Mouse (Mus musculus) heart, postnatal 0 days (tissue): Measurements from ENCODE around the gene Mgat4e. TPM values are rescaled to one million over a fixed set of nuclear protein-coding genes. Genes with fewer than 3 reads are reported as not detected.
"Not testable (repeated sequence)": the region's sequence is repeated elsewhere in the genome, so short reads cannot be mapped to it uniquely, and the experiment has no call there.

Experiments
- ATAC-seq: fragments of 200-750 bp; cut with Nextera tagmentation; 2 replicates; pipeline ENCODE4 v1.8.0; 2017; ENCODE audit warnings: low read depth, moderate number of reproducible peaks, moderate library complexity; ENCODE audit not compliant: insufficient read depth
- DNase-seq: peaks from one replicate; pipeline ENCODE4 v3.0.0-alpha.2; 2016; ENCODE audit warnings: low spot score
- H3K27ac ChIP-seq: fragments of 300-500 bp; sonication (generic); 2 replicates; pipeline ENCODE4 v1.5.1; 2014; ENCODE audit warnings: low read depth, mild to moderate bottlenecking
- H3K27me3 ChIP-seq: fragments of 300-500 bp; sonication (generic); 2 replicates; pipeline ENCODE4 v1.6.1; 2014; ENCODE audit warnings: low read length, mixed read lengths; ENCODE audit not compliant: control insufficient read depth, insufficient read depth
- H3K36me3 ChIP-seq: fragments of 300-500 bp; sonication (generic); replicated peaks from 2 replicates; pipeline ENCODE4 v1.6.1; 2014; ENCODE audit warnings: low read length, mixed read lengths; ENCODE audit not compliant: control insufficient read depth, insufficient read depth
- H3K4me1 ChIP-seq: fragments of 300-500 bp; sonication (generic); 2 replicates; pipeline ENCODE4 v1.6.1; 2014; ENCODE audit warnings: antibody characterized with exemption; ENCODE audit not compliant: control insufficient read depth, insufficient read depth
- H3K4me2 ChIP-seq: fragments of 300-500 bp; sonication (generic); 2 replicates; pipeline ENCODE4 v1.6.1; 2014; ENCODE audit warnings: low read depth, mild to moderate bottlenecking, low read length, moderate library complexity
- H3K4me3 ChIP-seq: fragments of 300-500 bp; sonication (generic); 2 replicates; pipeline ENCODE4 v1.5.1; 2014; ENCODE audit warnings: low read depth, low read length
- H3K9ac ChIP-seq: fragments of 300-500 bp; sonication (generic); replicated peaks from 2 replicates; pipeline ENCODE4 v1.6.1; 2014; ENCODE audit warnings: low read depth, low read length, mixed read lengths
- H3K9me3 ChIP-seq: fragments of 300-500 bp; sonication (generic); replicated peaks from 2 replicates; pipeline ENCODE4 v1.6.1; 2016; ENCODE audit warnings: low read length; ENCODE audit not compliant: control insufficient read depth
- CTCF ChIP-seq: IDR thresholded peaks from 2 replicates; pipeline ENCODE4 v1.5.1; 2016; ENCODE audit warnings: antibody characterized with exemption, control low read depth, low read depth
- EP300 ChIP-seq: IDR thresholded peaks from 2 replicates; pipeline ENCODE4 v1.6.1; 2016; ENCODE audit warnings: antibody characterized with exemption, low read depth
- WGBS: fragments of 180-500 bp; shearing (Covaris S2); extraction: QIAGEN DNeasy Blood & Tissue Kit; methylation state at CpG from one replicate; pipeline ENCODE4 v1.1.7; 2014; 5-methylcytosine and 5-hydroxymethylcytosine counted together
- polyA plus RNA-seq: library from polyadenylated mRNA; unstranded; fragments of >200 nt; fragmentation: Nextera tagmentation; extraction: Ambion mirVana; gene quantifications from 2 replicates; pipeline ENCODE4 v1.2.1, GENCODE M21; 2015
- total RNA-seq: library from RNA; depleted of rRNA; stranded (reverse); fragments of >200 nt; gene quantifications from 2 replicates; pipeline ENCODE4 v1.2.3, GENCODE M21; 2014; ENCODE audit warnings: low replicate concordance

Mgat4e gene
- total and polyA plus RNA-seq, 2 experiments from 2014 or later: not detected

DNA sequence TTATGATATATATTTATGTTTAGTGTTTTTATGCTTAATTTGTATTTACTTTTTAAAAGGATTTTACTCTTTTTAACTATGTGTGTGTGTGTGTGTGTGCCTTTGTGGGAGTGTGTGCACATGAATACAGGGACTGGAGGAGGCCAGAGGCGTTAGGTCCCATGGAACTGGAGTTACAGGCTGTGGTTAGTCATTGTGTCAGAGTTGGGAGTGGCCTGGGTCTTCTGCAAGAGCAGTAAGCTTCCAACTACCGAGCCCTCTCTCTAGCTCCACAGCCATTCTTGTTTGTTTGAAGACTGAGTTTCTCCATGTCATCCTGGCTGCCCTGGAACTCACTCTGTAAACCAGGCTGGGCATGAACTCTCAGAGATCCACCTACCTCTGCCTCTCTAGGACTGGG is 27.2 kb downstream of the Mgat4e start:
- TF ChIP-seq EP300 (no peak), CTCF (no peak)
- no peak for ATAC-seq
- Histone ChIP-seq H3K27me3 (no peaks in the 10 kb centered on the region), H3K4me2 (no peak overlapping the region), H3K4me3 (no peak overlapping the region), H3K9me3 (no peaks in the 10 kb centered on the region), H3K27ac (no peak overlapping the region), H3K9ac (no peak overlapping the region), H3K4me1 (no peaks in the 10 kb centered on the region), H3K36me3 (no peaks in the 10 kb centered on the region)
- WGBS: 63% methylated on average over 2 of the region's 2 CpGs
- DNase-seq: no peak

DNA sequence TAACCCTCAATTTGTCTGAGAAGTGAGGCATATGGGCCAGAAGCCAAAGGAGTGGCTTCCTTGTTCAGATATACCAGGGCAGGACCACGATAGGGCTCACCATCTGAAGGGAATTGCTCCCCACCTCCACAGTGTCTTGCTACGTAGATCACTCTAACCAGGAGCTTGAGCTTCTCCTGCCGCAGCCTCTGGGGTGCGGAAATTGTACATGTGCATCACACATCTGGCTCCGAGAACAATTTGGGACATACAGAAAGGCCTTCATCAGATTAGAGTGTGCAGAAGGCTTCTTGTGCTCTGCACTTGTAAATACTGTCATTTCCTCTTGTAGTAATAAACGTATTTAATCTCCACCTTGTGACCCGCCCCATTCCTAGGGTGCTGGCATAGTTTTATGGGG is 28.3 kb downstream of the Mgat4e start:
- ATAC-seq: no peak
- no peak for DNase-seq
- Histone ChIP-seq H3K4me1 (no peaks in the 10 kb centered on the region), H3K36me3 (no peaks in the 10 kb centered on the region), H3K27ac (no peak overlapping the region), H3K9me3 (no peaks in the 10 kb centered on the region), H3K4me3 (no peak overlapping the region), H3K27me3 (no peaks in the 10 kb centered on the region), H3K4me2 (no peak overlapping the region), H3K9ac (no peak overlapping the region)
- TF ChIP-seq EP300 (no peak), CTCF (no peak)
- WGBS: 69% methylated on average over 7 of the region's 7 CpGs

DNA sequence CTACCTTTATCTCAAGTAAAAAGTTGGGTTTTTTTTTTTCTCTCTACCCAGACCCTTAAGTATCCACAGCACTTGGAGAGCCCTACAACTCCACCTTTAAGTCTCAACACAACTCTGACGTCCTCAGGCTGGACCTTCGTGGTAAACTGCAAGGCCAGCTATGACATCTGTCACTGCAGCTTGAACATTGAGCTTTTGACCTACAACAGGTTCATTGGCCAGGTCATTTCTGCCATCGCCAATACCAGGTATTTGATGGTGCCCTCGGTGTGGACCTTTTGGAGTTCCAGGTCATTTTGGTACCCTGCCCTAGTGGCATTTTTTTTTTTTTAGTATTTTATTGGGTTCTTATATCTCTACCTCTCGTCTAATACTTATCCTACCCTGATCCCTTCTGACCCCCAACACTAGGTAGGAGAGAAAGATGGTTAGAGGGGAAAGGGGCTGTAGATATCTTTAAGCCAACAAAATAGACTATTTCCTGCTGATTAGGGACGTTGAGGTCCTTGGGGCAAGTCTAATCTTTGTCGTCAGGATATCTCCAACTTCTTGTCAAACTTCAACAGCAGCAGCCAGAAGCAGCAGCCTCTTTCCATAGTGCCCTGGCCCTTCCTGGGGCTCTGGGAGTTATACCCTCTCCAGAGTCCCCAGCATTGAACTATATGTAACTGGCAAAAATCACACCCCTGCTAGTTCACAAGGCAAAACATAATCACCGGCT is 29.3 kb downstream of the Mgat4e start:
- DNase-seq (no peak), ATAC-seq (no peak)
- no peaks in the 10 kb centered on the region for H3K36me3 ChIP-seq
- H3K9ac ChIP-seq: no peak overlapping the region
- no peak overlapping the region for H3K4me3 ChIP-seq
- H3K27me3 ChIP-seq: no peaks in the 10 kb centered on the region
- TF ChIP-seq CTCF: no peak
- TF ChIP-seq EP300: no peak
- no peaks in the 10 kb centered on the region for H3K9me3 ChIP-seq
- no peak overlapping the region for H3K27ac ChIP-seq
- no peak overlapping the region for H3K4me2 ChIP-seq
- 54% methylated on average over 8 of the region's 8 CpGs for WGBS
- no peaks in the 10 kb centered on the region for H3K4me1 ChIP-seq

GRCm38 (mm10) chr1:134519201-134519600 is 30.3 kb downstream of the Mgat4e start:
- not testable (repeated sequence) for DNase-seq, ATAC-seq, H3K27me3 ChIP-seq, H3K36me3 ChIP-seq, H3K4me3 ChIP-seq, H3K4me2 ChIP-seq, H3K27ac ChIP-seq, H3K4me1 ChIP-seq, H3K9me3 ChIP-seq, H3K9ac ChIP-seq
- 80% methylated on average over 5 of the region's 5 CpGs for WGBS

DNA sequence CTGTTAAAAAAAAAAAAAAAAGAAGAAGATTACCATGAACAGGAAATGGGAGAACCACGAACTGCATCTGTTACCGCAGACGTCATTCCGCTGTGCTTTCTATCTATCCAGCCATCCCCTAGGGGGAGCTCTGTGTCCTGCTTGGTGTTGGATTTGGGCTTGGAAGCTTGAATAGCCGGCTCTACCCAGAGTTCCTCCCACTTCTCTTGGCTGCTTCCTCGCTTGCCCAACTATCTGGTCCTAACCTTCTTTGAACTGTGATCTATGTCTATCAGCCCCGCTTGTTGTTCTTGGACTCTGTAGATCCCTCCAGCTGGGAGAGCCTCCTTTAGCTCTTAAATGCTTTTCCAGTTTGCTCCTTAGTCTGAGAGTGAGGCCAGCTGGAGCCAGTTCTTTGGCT is 30.8 kb downstream of the Mgat4e start:
- no peaks in the 10 kb centered on the region for H3K4me1 ChIP-seq
- no peak for TF ChIP-seq EP300
- peak; percentile 87 for TF ChIP-seq CTCF
- no peaks in the 10 kb centered on the region for H3K36me3 ChIP-seq
- no peak overlapping the region for H3K4me3 ChIP-seq
- H3K27ac ChIP-seq: no peak overlapping the region
- no peak overlapping the region for H3K4me2 ChIP-seq
- H3K9ac ChIP-seq: no peak overlapping the region
- WGBS: 2% methylated on average over 7 of the region's 7 CpGs
- ATAC-seq: peak; percentile 78
- H3K9me3 ChIP-seq: no peaks in the 10 kb centered on the region
- no peaks in the 10 kb centered on the region for H3K27me3 ChIP-seq
- DNase-seq: peak; percentile 91

DNA sequence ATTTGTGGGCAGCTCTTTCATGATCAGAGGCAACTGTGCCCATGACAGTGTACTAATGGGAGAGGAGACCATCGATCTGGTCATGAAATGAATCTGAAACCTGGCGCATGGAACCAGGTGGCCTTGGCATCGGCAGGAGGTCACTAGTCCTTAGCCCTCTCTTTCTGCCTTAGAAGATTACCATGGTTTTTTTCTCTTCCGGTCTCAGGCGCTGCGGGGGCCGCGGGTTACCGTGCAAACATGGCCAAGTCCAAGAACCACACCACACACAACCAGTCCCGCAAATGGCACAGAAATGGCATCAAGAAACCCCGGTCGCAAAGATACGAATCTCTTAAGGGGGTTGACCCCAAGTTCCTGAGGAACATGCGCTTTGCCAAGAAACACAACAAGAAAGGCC is 31.6 kb downstream of the Mgat4e start:
- DNase-seq, H3K9me3 ChIP-seq, H3K4me2 ChIP-seq, H3K27me3 ChIP-seq, H3K4me1 ChIP-seq, ATAC-seq, H3K9ac ChIP-seq, H3K27ac ChIP-seq, H3K4me3 ChIP-seq, H3K36me3 ChIP-seq: not testable (repeated sequence)
- 88% methylated on average over 14 of the region's 14 CpGs for WGBS
